In the genomic region with DNA sequence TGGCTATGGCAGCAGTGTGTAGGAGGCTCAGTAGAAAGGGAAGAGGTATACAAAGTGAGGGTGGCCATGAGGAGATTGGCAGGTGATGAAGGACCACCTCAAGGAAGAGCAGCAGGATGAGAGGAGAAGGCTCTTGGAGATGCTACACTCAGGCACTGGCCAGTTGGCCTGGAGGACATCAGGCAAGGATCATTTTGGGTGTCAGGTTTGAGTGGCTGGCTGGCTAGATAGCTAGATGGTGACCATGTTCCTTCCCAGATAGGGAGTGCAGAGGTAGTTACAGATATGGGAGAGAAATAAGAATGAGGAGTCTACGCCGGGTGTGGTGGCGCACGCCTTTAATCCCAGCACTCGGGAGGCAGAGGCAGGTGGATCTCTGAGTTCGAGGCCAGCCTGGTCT, we compare ENCODE assay signal across 29 mouse cellular contexts. TPM values are rescaled to one million over a fixed set of nuclear protein-coding genes. Genes with fewer than 3 reads are reported as not detected.
"Had no signal": no experiment of that assay in that cellular context is flagged by ENCODE, and none has a peak within 500 bp of the region (broad histone marks: within the 10 kb centered on the region; RNA-seq: fewer than 3 reads in every experiment).

No protein-coding gene starts in this region.

- H3K27ac ChIP-seq: intestine, embryonic 15.5 days; kidney, postnatal 0 days; layer of hippocampus, adult 2 months; left cerebral cortex, adult 2 months; lung, embryonic 15.5 days; midbrain, embryonic 10.5 days; midbrain, embryonic 13.5 days had no signal

- H3K27me3 ChIP-seq: intestine, embryonic 15.5 days; lung, embryonic 15.5 days; megakaryocyte, embryonic 14.5 days; midbrain, embryonic 13.5 days had no signal

- DNase-seq: kidney, adult 18-20 months; kidney, postnatal 25 days; layer of hippocampus, adult 9-11 months; layer of hippocampus, postnatal 36 days; lung, adult 18-20 months; lung, postnatal 10 days; lung, postnatal 36 days; right cerebral cortex, postnatal 25 days; thymus, adult 18-20 months; thymus, postnatal 36 days had no signal

- H3K4me3 ChIP-seq: intestine, embryonic 15.5 days; layer of hippocampus, adult 2 months; left cerebral cortex, adult 2 months; lung, embryonic 15.5 days; midbrain, embryonic 10.5 days; midbrain, embryonic 13.5 days had no signal

- H3K9me3 ChIP-seq: intestine, embryonic 15.5 days; lung, embryonic 15.5 days; megakaryocyte, embryonic 14.5 days; midbrain, embryonic 10.5 days; midbrain, embryonic 13.5 days had no signal

- H3K4me2 ChIP-seq: intestine, embryonic 15.5 days; lung, embryonic 15.5 days; midbrain, embryonic 13.5 days had no signal

- ATAC-seq: intestine, embryonic 15.5 days; midbrain, embryonic 13.5 days had no signal

- H3K9ac ChIP-seq: intestine, embryonic 15.5 days; lung, embryonic 15.5 days; midbrain, embryonic 13.5 days had no signal

RNA-seq across cellular contexts. Expression of a gene that starts 19.8 kb away (rescaled TPM):
- total RNA-seq: left cerebral cortex, adult 2 months; left cerebral cortex, postnatal 10 days; left cerebral cortex, postnatal 36 days; midbrain, postnatal 0 days had no signal

RNA-seq across cellular contexts. Expression of a gene that starts 26.2 kb away (rescaled TPM):
- total RNA-seq: layer of hippocampus, adult 2 months; layer of hippocampus, postnatal 36 days; left cerebral cortex, adult 2 months; left cerebral cortex, postnatal 10 days; left cerebral cortex, postnatal 36 days; midbrain, postnatal 0 days had no signal
- polyA plus RNA-seq: intestine, embryonic 15.5 days; kidney, embryonic 14.5 days; kidney, postnatal 0 days; large intestine, adult 2 months; limb, embryonic 11.5 days; lung, embryonic 15.5 days; midbrain, embryonic 10.5 days; midbrain, embryonic 13.5 days; midbrain, postnatal 0 days; neural tube, embryonic 11.5 days; neural tube, embryonic 14.5 days; small intestine, adult 2 months; spleen, adult 2 months; stomach, embryonic 16.5 days had no signal

RNA-seq across cellular contexts. Expression of a gene that starts 37.8 kb away (rescaled TPM):
- polyA plus RNA-seq: kidney, embryonic 14.5 days; limb, embryonic 11.5 days; midbrain, embryonic 10.5 days had no signal
